Mouse (Mus musculus) c-Kit-positive CD71-negative TER-119-negative erythroid progenitor cells, embryonic 14.5 days (primary cell): ENCODE data around the gene Gnpnat1.

Experiments
- DNase-seq: peaks from one replicate; pipeline ENCODE4 v3.0.0-alpha.2; 2013; ENCODE audit warnings: low read depth

Gene Gnpnat1

GRCm38 (mm10) chr14:45399836-45400235, 4.9 kb downstream of the Gnpnat1 start:
- no peak for DNase-seq

- DNase-seq, result no peak
These were observed 15.5 kb downstream of the Gnpnat1 start for GRCm38 (mm10) chr14:45389194-45389593.

GRCm38 (mm10) chr14:45388345-45389181, 16.1 kb downstream of the Gnpnat1 start:
- DNase-seq, result peak; percentile 67

GRCm38 (mm10) chr14:45387480-45387879, 17.2 kb downstream of the Gnpnat1 start:
- DNase-seq, result no peak

- DNase-seq, result no peak
These were observed 19.1 kb downstream of the Gnpnat1 start for GRCm38 (mm10) chr14:45385596-45385995.

- DNase-seq, result no peak
These were observed 21.8 kb downstream of the Gnpnat1 start for GRCm38 (mm10) chr14:45382912-45383311.

- no peak for DNase-seq
These were observed 24.0 kb downstream of the Gnpnat1 start for GRCm38 (mm10) chr14:45380756-45381155.

GRCm38 (mm10) chr14:45378771-45379170, 25.9 kb downstream of the Gnpnat1 start:
- no peak for DNase-seq

GRCm38 (mm10) chr14:45365196-45365587, 39.5 kb downstream of the Gnpnat1 start:
- no peak for DNase-seq

GRCm38 (mm10) chr14:45364211-45365195, 40.2 kb downstream of the Gnpnat1 start:
- DNase-seq, result no peak

GRCm38 (mm10) chr14:45350931-45351859, 53.5 kb downstream of the Gnpnat1 start, which contains the start of gene Styx:
Gene Styx, plus strand, starts transcription at chr14:45351093.
- peak; percentile 86 for DNase-seq

- DNase-seq, result peak; percentile 86
These were observed 75.0 kb downstream of the Gnpnat1 start, which contains the start of gene Psmc6 for GRCm38 (mm10) chr14:45329589-45330181. Gene Psmc6, plus strand, starts transcription at chr14:45329788.

- no peak for DNase-seq
These were observed 75.6 kb downstream of the Gnpnat1 start for GRCm38 (mm10) chr14:45329018-45329588.

GRCm38 (mm10) chr14:45328072-45328713, 76.5 kb downstream of the Gnpnat1 start:
- DNase-seq, result no peak
